Mouse (Mus musculus): ENCODE results near the gene Olfr1389. TPM values are rescaled to one million over a fixed set of nuclear protein-coding genes. Genes with fewer than 3 reads are reported as not detected.

The Olfr1389 gene
- polyA plus RNA-seq, 1 experiment from 2014 or later, result not detected

Other genes starting within 250 kb of the Olfr1389 start
- gene Btnl9, start 235.9 kb upstream of the Olfr1389 start, polyA plus RNA-seq (2015; fragmentation: Nextera tagmentation; extraction: Ambion mirVana), result 0.10 and 0.33 TPM in 2 replicates
- 44.5 and 50.0 TPM in 2 replicates for gene Zfp62, start 219.8 kb upstream of the Olfr1389 start, polyA plus RNA-seq (2015; fragmentation: Nextera tagmentation; extraction: Ambion mirVana)
- 28.8 and 32.4 TPM in 2 replicates for gene Mgat1, start 178.9 kb upstream of the Olfr1389 start, polyA plus RNA-seq (2015; fragmentation: Nextera tagmentation; extraction: Ambion mirVana)
- gene Olfr1393, start 144.8 kb upstream of the Olfr1389 start, polyA plus RNA-seq (2015; fragmentation: Nextera tagmentation; extraction: Ambion mirVana), result not detected in 2 replicates
- not detected in 2 replicates for gene Olfr1392, start 137.8 kb upstream of the Olfr1389 start, polyA plus RNA-seq (2015; fragmentation: Nextera tagmentation; extraction: Ambion mirVana)
- gene Olfr10, start 118.3 kb upstream of the Olfr1389 start, polyA plus RNA-seq (2015; fragmentation: Nextera tagmentation; extraction: Ambion mirVana), result not detected in 2 replicates
- not detected in 2 replicates for gene Olfr1391, start 100.3 kb upstream of the Olfr1389 start, polyA plus RNA-seq (2015; fragmentation: Nextera tagmentation; extraction: Ambion mirVana)
- not detected in 2 replicates for gene Olfr1390, start 87.9 kb upstream of the Olfr1389 start, polyA plus RNA-seq (2015; fragmentation: Nextera tagmentation; extraction: Ambion mirVana)
- gene Olfr1388, start 13.6 kb downstream of the Olfr1389 start, polyA plus RNA-seq (2015; fragmentation: Nextera tagmentation; extraction: Ambion mirVana), result 0.06 TPM in 1 of 2 replicates, not detected in the other
- not detected in 2 replicates for gene Olfr1387, start 32.3 kb downstream of the Olfr1389 start, polyA plus RNA-seq (2015; fragmentation: Nextera tagmentation; extraction: Ambion mirVana)
- gene Olfr1386, start 42.0 kb downstream of the Olfr1389 start, polyA plus RNA-seq (2015; fragmentation: Nextera tagmentation; extraction: Ambion mirVana), result not detected in 2 replicates
- not detected in 2 replicates for gene Olfr1385, start 66.0 kb downstream of the Olfr1389 start, polyA plus RNA-seq (2015; fragmentation: Nextera tagmentation; extraction: Ambion mirVana)
- not detected in 2 replicates for gene Olfr1384, start 83.7 kb downstream of the Olfr1389 start, polyA plus RNA-seq (2015; fragmentation: Nextera tagmentation; extraction: Ambion mirVana)
- not detected in 2 replicates for gene Olfr1383, start 96.6 kb downstream of the Olfr1389 start, polyA plus RNA-seq (2015; fragmentation: Nextera tagmentation; extraction: Ambion mirVana)
- gene Olfr1382, start 105.2 kb downstream of the Olfr1389 start, polyA plus RNA-seq (2015; fragmentation: Nextera tagmentation; extraction: Ambion mirVana), result not detected in 2 replicates
- gene Olfr1381, start 120.4 kb downstream of the Olfr1389 start, polyA plus RNA-seq (2015; fragmentation: Nextera tagmentation; extraction: Ambion mirVana), result not detected in 2 replicates
- not detected in 2 replicates for gene Olfr1380, start 133.8 kb downstream of the Olfr1389 start, polyA plus RNA-seq (2015; fragmentation: Nextera tagmentation; extraction: Ambion mirVana)
- gene Flt4, start 186.2 kb downstream of the Olfr1389 start, polyA plus RNA-seq (2015; fragmentation: Nextera tagmentation; extraction: Ambion mirVana), result 2.4 and 2.6 TPM in 2 replicates
- gene Scgb3a1, start 240.5 kb downstream of the Olfr1389 start, polyA plus RNA-seq (2015; fragmentation: Nextera tagmentation; extraction: Ambion mirVana), result not detected in 2 replicates

Data from neural tube, embryonic 13.5 days (tissue).